Mouse (Mus musculus): ENCODE data around the gene 0610010K14Rik.

0610010K14Rik gene

DNA sequence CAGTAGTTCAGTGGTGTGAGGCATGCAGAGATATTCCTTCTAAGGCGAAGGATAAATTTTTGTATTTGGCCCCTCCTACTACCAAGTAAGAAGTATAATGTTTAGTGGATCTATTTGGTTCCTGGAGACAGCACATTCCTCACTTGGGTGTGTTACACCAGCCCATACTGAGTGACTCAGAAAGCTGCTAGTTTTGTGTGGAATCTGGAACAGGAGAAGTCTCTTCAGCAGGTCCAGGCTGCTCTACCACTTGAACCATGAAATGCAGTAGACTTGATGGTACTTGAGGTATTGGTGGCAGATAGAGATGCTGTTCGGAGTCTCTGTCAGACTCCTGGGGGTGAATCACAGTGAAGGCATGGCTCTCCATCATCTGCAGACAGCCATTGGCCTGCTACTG lies 27.0 kb downstream of the 0610010K14Rik start:
- no peak for TF ChIP-seq CTCF (conservative IDR thresholded peaks at IDR 0.05; ENCODE audit: low read length)
- TF ChIP-seq NANOG (IDR thresholded peaks at IDR 0.05; ENCODE audit: borderline replicate concordance, low read length) = no peak
- no peak for TF ChIP-seq POU5F1 (IDR thresholded peaks at IDR 0.05; ENCODE audit: borderline replicate concordance, low read length)
- Histone ChIP-seq H3K4me1 (replicated peaks; ENCODE audit: low read depth, low read length) (peaks cover 46% of the 10 kb centered on the region), H3K4me3 (replicated peaks; ENCODE audit: low read length) (no peak overlapping the region), H3K36me3 (ENCODE audit: insufficient read depth, low read length) (no peaks in the 10 kb centered on the region), H3K27me3 (ENCODE audit: insufficient read depth, low read length) (peaks cover 40% of the 10 kb centered on the region), H3K9me3 (ENCODE audit: low read length) (no peaks in the 10 kb centered on the region)

DNA sequence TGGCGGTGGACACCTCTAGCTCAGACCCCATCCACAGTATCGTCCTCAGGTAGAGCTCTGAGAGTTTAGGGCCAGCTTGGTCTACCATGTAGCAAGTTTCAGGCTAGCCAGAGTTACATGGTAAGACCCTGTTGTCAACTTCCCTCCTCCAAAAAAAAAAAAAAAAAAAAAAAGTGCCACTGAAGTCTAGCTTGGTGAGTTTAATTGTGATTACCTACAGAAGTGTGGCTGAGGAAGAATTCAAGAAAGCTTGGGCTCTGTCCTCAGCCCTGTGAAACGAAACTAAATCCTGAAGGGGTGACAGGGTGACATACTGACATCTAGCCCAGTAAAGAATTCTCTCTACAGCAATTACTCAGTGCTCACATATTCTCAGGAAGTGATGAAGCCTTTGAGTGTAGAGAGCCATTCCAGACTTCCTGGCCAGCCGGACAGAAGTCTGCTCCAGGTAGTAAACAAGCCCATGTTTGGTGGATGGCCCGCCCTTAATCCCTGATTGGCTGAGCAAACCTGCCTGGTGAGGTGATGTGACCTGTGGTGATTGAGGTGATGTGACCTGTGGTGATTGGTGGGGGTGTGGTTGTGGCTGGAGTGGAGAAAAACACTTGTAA lies 28.8 kb downstream of the 0610010K14Rik start:
- Histone ChIP-seq H3K4me3 (replicated peaks; ENCODE audit: low read length) (0 out of 2 replicates have a peak overlapping the region, but pooled peaks have one; percentile 13), H3K36me3 (ENCODE audit: insufficient read depth, low read length) (no peaks in the 10 kb centered on the region), H3K9me3 (ENCODE audit: low read length) (no peaks in the 10 kb centered on the region), H3K4me1 (replicated peaks; ENCODE audit: low read depth, low read length) (peaks cover 28% of the 10 kb centered on the region; the same call in 1 of the 2 replicates), H3K27me3 (ENCODE audit: insufficient read depth, low read length) (peaks cover 25% of the 10 kb centered on the region)
- TF ChIP-seq POU5F1 (IDR thresholded peaks at IDR 0.05; ENCODE audit: borderline replicate concordance, low read length) (no peak), CTCF (conservative IDR thresholded peaks at IDR 0.05; ENCODE audit: low read length) (no peak), NANOG (IDR thresholded peaks at IDR 0.05; ENCODE audit: borderline replicate concordance, low read length) (no peak)

DNA sequence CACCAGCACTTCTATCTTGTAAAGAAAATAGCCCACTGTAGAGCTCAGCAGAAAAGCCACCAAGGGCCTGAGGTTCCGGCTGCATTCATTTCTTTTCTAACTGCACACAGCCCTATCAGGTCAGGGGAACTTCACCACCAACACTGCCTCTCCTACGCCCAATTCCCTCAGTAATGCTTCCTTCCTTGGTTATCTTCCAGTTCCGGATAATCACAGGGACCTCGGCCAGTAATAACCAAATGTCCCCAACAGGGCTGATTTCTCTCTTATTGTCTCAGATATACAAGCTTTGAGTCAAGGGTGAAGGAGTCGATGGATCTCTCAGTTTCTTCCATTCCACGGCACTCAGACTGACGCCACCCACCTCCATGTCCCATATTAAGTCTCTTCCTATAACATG lies 30.4 kb downstream of the 0610010K14Rik start:
- Histone ChIP-seq H3K36me3 (ENCODE audit: insufficient read depth, low read length) (no peaks in the 10 kb centered on the region), H3K4me3 (replicated peaks; ENCODE audit: low read length) (no peak overlapping the region), H3K27me3 (ENCODE audit: insufficient read depth, low read length) (peaks cover 9% of the 10 kb centered on the region), H3K4me1 (replicated peaks; ENCODE audit: low read depth, low read length) (peaks cover 22% of the 10 kb centered on the region; the same call in 1 of the 2 replicates), H3K9me3 (ENCODE audit: low read length) (no peaks in the 10 kb centered on the region)
- TF ChIP-seq NANOG (IDR thresholded peaks at IDR 0.05; ENCODE audit: borderline replicate concordance, low read length) = no peak
- TF ChIP-seq CTCF (conservative IDR thresholded peaks at IDR 0.05; ENCODE audit: low read length) = no peak
- no peak for TF ChIP-seq POU5F1 (IDR thresholded peaks at IDR 0.05; ENCODE audit: borderline replicate concordance, low read length)

DNA sequence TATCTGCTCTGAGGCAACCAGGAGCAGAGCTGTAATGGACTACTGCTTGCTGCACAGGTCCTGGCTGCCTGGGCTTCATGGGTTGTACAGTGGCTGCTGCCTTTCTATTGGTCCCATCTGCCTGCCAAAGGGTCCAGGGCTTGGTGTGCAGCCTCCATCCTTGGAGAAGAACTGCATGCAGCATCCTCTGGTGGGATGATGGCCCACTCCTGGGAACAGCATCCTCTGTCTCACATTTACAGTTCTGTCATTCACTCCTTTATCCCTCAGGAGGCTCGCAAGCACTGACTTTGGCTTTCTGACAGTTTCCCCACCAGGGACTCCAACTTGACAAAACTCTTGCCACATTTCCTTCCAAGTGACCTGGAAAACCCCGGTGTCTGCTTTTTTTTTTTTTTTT lies 30.9 kb downstream of the 0610010K14Rik start:
- peaks cover 25% of the 10 kb centered on the region; the same call in 1 of the 2 replicates for H3K4me1 ChIP-seq (replicated peaks; ENCODE audit: low read depth, low read length)

DNA sequence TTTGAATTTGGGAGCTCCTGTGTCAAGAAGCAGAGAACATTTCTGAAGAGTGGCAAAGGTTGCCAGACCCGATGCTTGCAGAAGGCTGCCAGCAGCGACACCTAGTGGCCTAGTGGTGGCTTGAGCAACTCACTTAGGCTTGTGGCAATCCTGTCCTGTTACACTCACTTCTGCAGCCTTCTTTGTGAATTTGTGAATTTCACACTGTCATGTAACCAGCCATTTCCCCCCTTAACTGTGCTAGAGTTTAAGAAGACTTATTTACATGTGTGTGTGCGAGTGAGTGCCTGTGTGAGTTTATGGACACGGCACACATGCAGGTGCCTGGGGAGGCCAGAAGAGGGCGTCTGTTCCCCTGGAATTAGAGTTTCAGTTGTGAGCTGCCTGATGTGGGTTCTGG lies 36.0 kb downstream of the 0610010K14Rik start:
- peak; percentile 94 for TF ChIP-seq CTCF (conservative IDR thresholded peaks at IDR 0.05; ENCODE audit: low read length)
- TF ChIP-seq POU5F1 (IDR thresholded peaks at IDR 0.05; ENCODE audit: borderline replicate concordance, low read length) = no peak
- no peak for TF ChIP-seq NANOG (IDR thresholded peaks at IDR 0.05; ENCODE audit: borderline replicate concordance, low read length)
- no peaks in the 10 kb centered on the region for H3K9me3 ChIP-seq (ENCODE audit: low read length)

More for the DNA sequence above, 30.9 kb downstream of the 0610010K14Rik start:
- H3K4me3 ChIP-seq (replicated peaks; ENCODE audit: low read length) = no peak overlapping the region
- no peaks in the 10 kb centered on the region for H3K9me3 ChIP-seq (ENCODE audit: low read length)
- H3K27me3 ChIP-seq (ENCODE audit: insufficient read depth, low read length) = peaks cover 8% of the 10 kb centered on the region
- TF ChIP-seq CTCF (conservative IDR thresholded peaks at IDR 0.05; ENCODE audit: low read length) = no peak
- no peak for TF ChIP-seq POU5F1 (IDR thresholded peaks at IDR 0.05; ENCODE audit: borderline replicate concordance, low read length)
- TF ChIP-seq NANOG (IDR thresholded peaks at IDR 0.05; ENCODE audit: borderline replicate concordance, low read length) = no peak
- H3K36me3 ChIP-seq (ENCODE audit: insufficient read depth, low read length) = no peaks in the 10 kb centered on the region

DNA sequence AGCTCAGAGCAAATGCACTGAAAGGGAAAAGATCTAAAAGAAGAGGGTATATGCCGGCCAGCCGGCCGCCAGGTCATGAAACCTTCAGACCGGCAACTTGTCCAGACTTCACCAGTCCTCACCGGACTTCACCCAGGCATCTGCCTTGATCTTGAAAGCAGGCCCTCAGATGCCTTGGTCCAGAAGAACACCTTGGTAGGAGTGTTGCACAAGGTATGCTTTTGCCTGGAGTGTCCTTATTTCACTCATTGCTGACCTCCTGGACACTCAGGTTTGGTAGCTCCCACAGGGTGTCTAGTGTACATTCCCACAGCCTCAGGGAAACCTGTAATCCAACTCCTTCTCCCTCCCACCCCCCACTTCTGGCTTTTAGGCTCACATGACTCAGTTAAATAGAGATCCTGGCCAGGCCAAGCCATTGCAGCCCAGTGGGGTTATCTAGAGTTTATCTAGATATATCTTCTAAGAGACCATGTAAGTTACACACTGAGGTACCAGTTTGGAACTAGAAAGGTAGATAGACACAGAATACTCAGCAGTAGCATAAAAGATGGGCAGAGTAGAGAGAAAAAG lies 37.6 kb downstream of the 0610010K14Rik start:
- no peak for TF ChIP-seq CTCF (conservative IDR thresholded peaks at IDR 0.05; ENCODE audit: low read length)
- no peak for TF ChIP-seq POU5F1 (IDR thresholded peaks at IDR 0.05; ENCODE audit: borderline replicate concordance, low read length)
- no peak for TF ChIP-seq NANOG (IDR thresholded peaks at IDR 0.05; ENCODE audit: borderline replicate concordance, low read length)
- H3K27me3 ChIP-seq (ENCODE audit: insufficient read depth, low read length) = peaks cover 2% of the 10 kb centered on the region; the same call in 1 of the 2 replicates
- H3K36me3 ChIP-seq (ENCODE audit: insufficient read depth, low read length) = no peaks in the 10 kb centered on the region
- peaks cover 17% of the 10 kb centered on the region for H3K4me1 ChIP-seq (replicated peaks; ENCODE audit: low read depth, low read length)
- H3K9me3 ChIP-seq (ENCODE audit: low read length) = no peaks in the 10 kb centered on the region; the same call in 1 of the 2 replicates
- no peak overlapping the region for H3K4me3 ChIP-seq (replicated peaks; ENCODE audit: low read length)

More for the DNA sequence above, 36.0 kb downstream of the 0610010K14Rik start:
- Histone ChIP-seq H3K36me3 (ENCODE audit: insufficient read depth, low read length) (no peaks in the 10 kb centered on the region), H3K4me1 (replicated peaks; ENCODE audit: low read depth, low read length) (peaks cover 17% of the 10 kb centered on the region), H3K27me3 (ENCODE audit: insufficient read depth, low read length) (peaks cover 6% of the 10 kb centered on the region), H3K4me3 (replicated peaks; ENCODE audit: low read length) (0 out of 2 replicates have a peak overlapping the region, but pooled peaks have one; percentile 17)

DNA sequence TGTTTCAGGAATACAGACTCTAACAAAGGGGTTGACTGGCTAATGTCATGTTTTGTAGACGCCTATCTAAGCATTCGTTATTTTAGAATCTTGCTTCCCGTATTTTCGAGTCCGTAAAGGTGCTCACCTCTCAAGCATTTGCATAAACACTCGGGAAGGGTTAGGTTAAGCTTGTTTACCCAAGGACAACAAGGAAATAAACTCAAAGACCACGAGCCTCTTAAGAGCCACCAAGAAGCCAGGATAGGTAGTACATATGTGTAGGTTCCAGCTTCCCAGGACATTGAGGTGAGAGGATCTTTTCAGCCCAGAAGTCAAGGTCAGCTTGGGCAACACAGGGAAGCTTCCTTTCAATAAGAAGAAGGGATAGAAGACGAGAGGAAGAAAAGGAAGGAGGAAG lies 38.6 kb downstream of the 0610010K14Rik start:
- no peak for TF ChIP-seq NANOG (IDR thresholded peaks at IDR 0.05; ENCODE audit: borderline replicate concordance, low read length)
- no peak for TF ChIP-seq CTCF (conservative IDR thresholded peaks at IDR 0.05; ENCODE audit: low read length)
- TF ChIP-seq POU5F1 (IDR thresholded peaks at IDR 0.05; ENCODE audit: borderline replicate concordance, low read length) = no peak

DNA sequence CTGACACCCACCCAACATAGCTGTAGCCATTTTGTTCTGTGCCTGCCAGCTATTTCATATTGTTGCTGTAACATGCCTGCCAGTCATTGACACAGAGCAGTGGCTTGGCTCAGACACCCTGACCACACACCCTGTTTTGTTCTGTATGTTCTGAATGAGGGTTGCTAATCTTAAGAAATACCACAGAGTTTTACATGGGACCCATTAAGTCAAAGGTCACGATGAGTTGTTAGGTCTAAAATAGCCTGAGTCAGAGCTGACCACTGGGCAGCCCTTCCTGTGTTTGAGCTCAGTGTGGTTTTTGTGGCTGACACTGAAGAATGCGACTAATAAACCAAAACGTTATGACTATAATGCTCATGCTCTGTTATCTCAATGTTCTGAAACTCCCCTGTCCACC lies 39.4 kb downstream of the 0610010K14Rik start:
- Histone ChIP-seq H3K27me3 (ENCODE audit: insufficient read depth, low read length) (no peaks in the 10 kb centered on the region), H3K36me3 (ENCODE audit: insufficient read depth, low read length) (no peaks in the 10 kb centered on the region), H3K9me3 (ENCODE audit: low read length) (no peaks in the 10 kb centered on the region; the same call in 1 of the 2 replicates), H3K4me1 (replicated peaks; ENCODE audit: low read depth, low read length) (peaks cover 17% of the 10 kb centered on the region), H3K4me3 (replicated peaks; ENCODE audit: low read length) (no peak overlapping the region)
- TF ChIP-seq CTCF (conservative IDR thresholded peaks at IDR 0.05; ENCODE audit: low read length) (no peak), NANOG (IDR thresholded peaks at IDR 0.05; ENCODE audit: borderline replicate concordance, low read length) (no peak), POU5F1 (IDR thresholded peaks at IDR 0.05; ENCODE audit: borderline replicate concordance, low read length) (no peak)

More for the DNA sequence above, 38.6 kb downstream of the 0610010K14Rik start:
- H3K9me3 ChIP-seq (ENCODE audit: low read length) = no peaks in the 10 kb centered on the region; the same call in 1 of the 2 replicates
- no peaks in the 10 kb centered on the region for H3K27me3 ChIP-seq (ENCODE audit: insufficient read depth, low read length)
- H3K4me3 ChIP-seq (replicated peaks; ENCODE audit: low read length) = no peak overlapping the region
- H3K36me3 ChIP-seq (ENCODE audit: insufficient read depth, low read length) = no peaks in the 10 kb centered on the region
- H3K4me1 ChIP-seq (replicated peaks; ENCODE audit: low read depth, low read length) = peaks cover 17% of the 10 kb centered on the region

All from E14TG2a.4 (cell line).